Mouse (Mus musculus) small intestine, adult 2 months (tissue): Measurements from ENCODE around the gene Mapk14. TPM values are rescaled to one million over a fixed set of nuclear protein-coding genes. Genes with fewer than 3 reads are reported as not detected.

Source experiments
- H3K27ac ChIP-seq: fragments of 200-500 bp; 2 replicates; pipeline ENCODE4 v1.5.1; 2012; ENCODE audit warnings: low read depth, low read length, control low read depth, inconsistent platforms; ENCODE audit not compliant: insufficient read depth
- H3K27me3 ChIP-seq: fragments of 200-500 bp; 2 replicates; pipeline ENCODE4 v1.6.1; 2012; ENCODE audit warnings: mild to moderate bottlenecking, moderate library complexity, low read length, inconsistent platforms; ENCODE audit not compliant: control insufficient read depth, insufficient read depth
- H3K36me3 ChIP-seq: fragments of 200-500 bp; 2 replicates; pipeline ENCODE4 v1.6.1; 2012; ENCODE audit warnings: mild to moderate bottlenecking, low read length, control low read depth, inconsistent platforms; ENCODE audit not compliant: control insufficient read depth, insufficient read depth
- H3K4me1 ChIP-seq: fragments of 200-500 bp; 2 replicates; pipeline ENCODE4 v1.6.1; 2012; ENCODE audit warnings: low read length, inconsistent platforms, mixed read lengths; ENCODE audit not compliant: control insufficient read depth, insufficient read depth, insufficient read length
- H3K4me3 ChIP-seq: fragments of 200-500 bp; 2 replicates; pipeline ENCODE4 v1.5.1; 2012; ENCODE audit warnings: low read depth, mild to moderate bottlenecking, control low read depth, inconsistent platforms, low read length, moderate library complexity
- CTCF ChIP-seq: fragments of 200-500 bp; IDR thresholded peaks from 2 replicates; pipeline ENCODE4 v1.5.1; 2012; ENCODE audit warnings: low read depth, mild to moderate bottlenecking, control low read depth, inconsistent platforms, low read length, moderate library complexity, mixed read lengths; ENCODE audit not compliant: insufficient replicate concordance, insufficient read length; ENCODE audit errors: extremely low read depth
- POLR2A ChIP-seq: fragments of 200-500 bp; IDR thresholded peaks from 2 replicates; pipeline ENCODE4 v1.6.1; 2012; ENCODE audit warnings: low read depth, mild to moderate bottlenecking, control low read depth, inconsistent platforms, low read length, moderate library complexity
- WGBS: fragments of 180-500 bp; shearing (Covaris S2); methylation state at CpG from one replicate; pipeline ENCODE4 v1.1.7; 2018; 5-methylcytosine and 5-hydroxymethylcytosine counted together
- polyA plus RNA-seq: library from polyadenylated mRNA; depleted of rRNA; stranded (reverse); fragments of >200 nt; gene quantifications from 2 replicates; pipeline ENCODE4 v1.2.3, GENCODE M21; 2012

Gene Mapk14
- polyA plus RNA-seq, 1 experiment: 47.8 TPM

DNA sequence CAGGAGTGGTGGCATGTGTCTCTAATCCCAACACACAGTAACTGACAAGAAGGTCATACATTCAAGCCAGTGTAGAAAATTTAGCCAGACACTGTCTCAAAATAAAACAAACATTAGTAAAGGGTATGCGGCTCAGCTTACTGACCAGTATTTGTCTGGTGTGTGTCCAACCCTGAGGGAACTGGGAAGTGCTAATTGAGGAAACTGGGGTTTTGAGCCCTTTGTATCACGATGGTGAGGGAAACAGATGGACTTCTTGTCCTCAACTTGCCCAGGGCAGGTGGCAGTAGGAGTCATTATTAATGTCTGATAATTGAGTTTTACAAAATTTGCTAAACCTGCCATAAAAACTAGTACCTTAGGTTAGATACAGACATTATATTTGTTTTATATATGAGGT is 17.9 kb downstream of the Mapk14 start:
- H3K36me3 ChIP-seq: peaks cover 10% of the 10 kb centered on the region
- H3K27me3 ChIP-seq: no peaks in the 10 kb centered on the region
- peaks cover 15% of the 10 kb centered on the region for H3K4me1 ChIP-seq
- 22% methylated on average over 2 of the region's 2 CpGs for WGBS
- H3K4me3 ChIP-seq: no peak overlapping the region
- TF ChIP-seq CTCF: no peak
- no peak for TF ChIP-seq POLR2A
- no peak overlapping the region for H3K27ac ChIP-seq

DNA sequence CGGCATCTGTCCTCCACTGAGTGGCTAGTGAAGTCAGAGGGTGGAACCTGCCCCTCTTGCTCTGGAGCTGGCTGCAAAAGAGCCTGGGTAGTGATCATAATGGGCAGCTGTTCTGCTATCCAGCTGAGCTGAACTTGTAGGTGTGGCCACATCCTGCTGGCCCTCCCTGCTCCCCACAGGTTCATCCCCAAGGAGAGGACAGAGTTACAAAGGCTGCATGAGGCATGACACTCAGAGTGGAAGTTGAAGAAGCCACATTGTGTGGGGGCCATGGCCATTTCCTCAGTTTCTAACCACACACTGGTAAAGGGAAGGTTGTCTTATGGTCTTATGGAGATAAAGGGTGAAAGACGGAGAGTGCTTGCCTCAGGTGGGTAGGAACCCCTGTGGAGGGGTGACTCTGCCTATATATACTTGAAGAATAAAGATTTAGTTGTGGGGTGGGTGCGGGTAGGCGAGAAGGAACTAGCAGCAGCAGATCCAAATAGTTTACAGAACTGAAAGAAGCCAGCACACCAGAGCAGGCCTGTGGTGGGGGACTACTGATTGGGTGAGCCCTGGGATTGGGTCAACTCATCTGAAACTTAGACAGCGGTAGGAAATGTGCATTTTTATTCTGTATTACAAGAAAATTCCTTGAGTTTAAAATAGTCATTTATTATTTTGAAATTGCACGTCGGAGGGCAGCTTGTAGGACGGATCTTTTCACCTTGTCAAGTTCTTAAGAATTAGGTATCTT is 18.6 kb downstream of the Mapk14 start:
- peaks cover 15% of the 10 kb centered on the region for H3K36me3 ChIP-seq
- H3K4me3 ChIP-seq: no peak overlapping the region
- WGBS: 76% methylated on average over 8 of the region's 8 CpGs
- TF ChIP-seq POLR2A (no peak), CTCF (no peak)
- peaks cover 15% of the 10 kb centered on the region for H3K4me1 ChIP-seq
- H3K27me3 ChIP-seq: no peaks in the 10 kb centered on the region
- H3K27ac ChIP-seq: peak overlapping the region; percentile 55; the same call in 1 of the 2 replicates

DNA sequence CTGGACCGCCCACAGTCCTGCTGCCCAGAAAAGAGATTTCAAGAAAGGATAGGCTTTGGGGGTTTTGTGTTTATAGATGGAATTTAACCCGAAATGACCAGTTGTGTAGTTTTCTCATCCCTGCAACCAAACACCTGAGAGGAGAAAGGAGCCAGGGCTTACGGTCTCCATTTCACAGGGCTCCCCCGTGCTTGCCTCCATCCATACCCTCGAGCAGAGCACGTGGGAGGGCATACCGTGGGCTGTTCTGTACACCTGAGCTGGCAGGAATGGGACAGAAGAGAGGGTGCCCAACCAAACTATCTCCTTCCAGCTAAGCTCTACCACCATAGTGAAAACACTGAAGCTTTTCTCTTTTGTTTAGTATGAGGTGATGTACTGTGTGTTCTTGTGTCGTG is 19.2 kb downstream of the Mapk14 start:
- Histone ChIP-seq H3K36me3 (peaks cover 20% of the 10 kb centered on the region), H3K27ac (no peak overlapping the region), H3K27me3 (no peaks in the 10 kb centered on the region), H3K4me1 (peaks cover 15% of the 10 kb centered on the region), H3K4me3 (no peak overlapping the region)
- WGBS: 87% methylated on average over 8 of the region's 8 CpGs
- TF ChIP-seq POLR2A (no peak), CTCF (no peak)

GRCm38 (mm10) chr17:28711237-28711636 is 20.1 kb downstream of the Mapk14 start:
- Histone ChIP-seq H3K4me1 (peaks cover 18% of the 10 kb centered on the region), H3K27me3 (no peaks in the 10 kb centered on the region), H3K4me3 (no peak overlapping the region), H3K27ac (no peak overlapping the region), H3K36me3 (peaks cover 24% of the 10 kb centered on the region)
- TF ChIP-seq CTCF: no peak
- 86% methylated on average over 6 of the region's 6 CpGs for WGBS

GRCm38 (mm10) chr17:28712305-28712704 is 21.2 kb downstream of the Mapk14 start:
- no peak overlapping the region for H3K27ac ChIP-seq
- H3K27me3 ChIP-seq: no peaks in the 10 kb centered on the region
- TF ChIP-seq POLR2A (no peak), CTCF (no peak)
- H3K4me3 ChIP-seq: no peak overlapping the region
- H3K36me3 ChIP-seq: peaks cover 28% of the 10 kb centered on the region
- peaks cover 15% of the 10 kb centered on the region for H3K4me1 ChIP-seq
- 55% methylated on average over 6 of the region's 6 CpGs for WGBS

DNA sequence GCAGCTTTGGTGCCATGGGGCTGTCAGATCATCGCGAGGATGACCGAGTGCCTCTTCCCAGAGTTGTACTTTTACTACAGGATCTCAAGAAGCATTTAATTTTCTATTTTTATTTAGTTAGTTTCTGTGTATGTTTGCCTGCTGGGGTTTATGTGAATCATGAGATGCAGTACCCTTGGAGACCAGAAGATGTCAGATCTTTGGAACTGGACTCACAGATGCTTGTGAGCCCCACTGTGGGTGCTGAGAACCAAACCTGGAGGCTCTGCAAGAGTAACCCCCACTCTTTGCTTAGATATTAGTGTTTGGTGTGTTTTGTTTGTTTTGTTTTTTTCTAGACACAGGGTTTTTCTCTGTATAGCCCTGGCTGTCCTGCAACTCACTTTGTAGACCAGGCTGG is 22.9 kb downstream of the Mapk14 start:
- WGBS: 97% methylated on average over 3 of the region's 3 CpGs
- Histone ChIP-seq H3K27me3 (no peaks in the 10 kb centered on the region), H3K4me1 (peaks cover 15% of the 10 kb centered on the region), H3K4me3 (no peak overlapping the region), H3K27ac (no peak overlapping the region), H3K36me3 (peaks cover 37% of the 10 kb centered on the region)
- no peak for TF ChIP-seq CTCF
- TF ChIP-seq POLR2A: no peak

DNA sequence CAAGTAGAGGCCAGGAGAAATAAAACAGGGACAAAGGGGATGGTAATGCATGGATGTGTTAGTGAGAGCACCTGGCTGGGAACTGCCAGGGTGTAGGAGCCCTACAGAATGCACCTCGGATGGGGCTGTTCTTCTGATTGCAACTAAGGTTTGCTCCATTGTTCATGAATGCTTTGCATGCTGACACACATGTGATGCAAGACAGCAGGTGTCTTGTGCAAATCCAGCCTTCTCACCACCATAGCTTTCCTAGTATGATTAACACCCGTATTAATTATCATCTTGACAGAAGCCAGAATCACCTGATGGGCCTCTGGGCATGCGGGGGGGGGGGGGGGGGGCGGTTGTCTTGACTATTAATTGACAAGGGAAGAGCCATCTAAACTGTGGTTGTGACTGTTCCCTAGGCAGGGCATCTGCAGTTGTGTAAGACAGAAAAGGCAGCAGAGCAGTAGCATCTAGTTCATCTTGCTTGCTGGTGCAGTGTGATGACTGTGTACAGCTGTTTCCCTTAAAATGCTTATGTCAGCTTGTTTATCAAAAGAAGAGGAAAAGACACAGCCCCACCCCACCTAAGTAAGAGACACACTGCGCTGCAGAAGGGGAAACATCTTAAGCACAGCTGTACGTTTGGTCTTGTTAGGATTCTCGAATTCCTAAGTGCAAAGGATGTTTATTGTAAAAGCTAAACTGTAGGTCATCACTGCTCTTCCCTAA is 24.9 kb downstream of the Mapk14 start:
- H3K4me3 ChIP-seq: no peak overlapping the region
- TF ChIP-seq CTCF: no peak
- no peak for TF ChIP-seq POLR2A
- H3K27ac ChIP-seq: no peak overlapping the region
- H3K36me3 ChIP-seq: peaks cover 39% of the 10 kb centered on the region
- 62% methylated on average over 7 of the region's 7 CpGs for WGBS
- H3K4me1 ChIP-seq: peaks cover 12% of the 10 kb centered on the region
- H3K27me3 ChIP-seq: no peaks in the 10 kb centered on the region
